Mouse (Mus musculus) heart, embryonic 14.5 days (tissue): Measurements from ENCODE around the gene Uap1. TPM values are rescaled to one million over a fixed set of nuclear protein-coding genes. Genes with fewer than 3 reads are reported as not detected.
A peak's percentile ranks its signal among the peaks of the same experiment; 100 is the strongest.

Experiments
- ATAC-seq: fragments of 200-750 bp; cut with Nextera tagmentation; 2 replicates; pipeline ENCODE4 v1.8.0; 2017; ENCODE audit warnings: low read depth, moderate TSS enrichment; ENCODE audit not compliant: insufficient number of reproducible peaks, insufficient read depth, low FRiP score
- H3K27ac ChIP-seq, 2 experiments: fragments of 200-500 bp in 1 of 2; fragments of 300-500 bp in 1 of 2; sonication (generic) in 1 of 2; replicated peaks in 1 of 2; 2 replicates each; pipeline ENCODE4 v1.5.1; 2012 to 2014; ENCODE audit warnings: low read depth in 2 of 2, low read length in 2 of 2, control low read depth in 1 of 2, mild to moderate bottlenecking in 1 of 2, mixed read lengths in 1 of 2; ENCODE audit not compliant: control insufficient read depth in 1 of 2, insufficient read depth in 1 of 2
- H3K27me3 ChIP-seq: fragments of 300-500 bp; sonication (generic); 2 replicates; pipeline ENCODE4 v1.6.1; 2014; ENCODE audit warnings: mild to moderate bottlenecking, low read length, control low read depth; ENCODE audit not compliant: control insufficient read depth, insufficient read depth
- H3K36me3 ChIP-seq: fragments of 300-500 bp; sonication (generic); 2 replicates; pipeline ENCODE4 v1.6.1; 2014; ENCODE audit warnings: mild to moderate bottlenecking, control low read depth, low read length, mixed read lengths; ENCODE audit not compliant: control insufficient read depth, insufficient read depth
- H3K4me1 ChIP-seq, 2 experiments: fragments of 200-500 bp in 1 of 2; fragments of 300-500 bp in 1 of 2; sonication (generic) in 1 of 2; 2 replicates each; pipeline ENCODE4 v1.6.1; 2012 to 2014; ENCODE audit warnings: low read length in 2 of 2, control low read depth in 1 of 2, mixed read lengths in 1 of 2; ENCODE audit not compliant: control insufficient read depth in 2 of 2, insufficient read depth in 2 of 2
- H3K4me2 ChIP-seq: fragments of 300-500 bp; sonication (generic); 2 replicates; pipeline ENCODE4 v1.6.1; 2014; ENCODE audit warnings: mild to moderate bottlenecking, low read length
- H3K4me3 ChIP-seq, 2 experiments: fragments of 200-500 bp in 1 of 2; fragments of 300-500 bp in 1 of 2; sonication (generic) in 1 of 2; 2 replicates each; pipeline ENCODE4 v1.5.1; 2012 to 2014; ENCODE audit warnings: low read length in 2 of 2, mild to moderate bottlenecking in 2 of 2, control low read depth in 1 of 2, low read depth in 1 of 2, moderate library complexity in 1 of 2; ENCODE audit not compliant: control insufficient read depth in 1 of 2, insufficient read depth in 1 of 2
- H3K9ac ChIP-seq: fragments of 300-500 bp; sonication (generic); 2 replicates; pipeline ENCODE4 v1.6.1; 2014; ENCODE audit warnings: mild to moderate bottlenecking, low read length
- H3K9me3 ChIP-seq: fragments of 300-500 bp; sonication (generic); 2 replicates; pipeline ENCODE4 v1.6.1; 2016; ENCODE audit warnings: low read length, control low read depth; ENCODE audit not compliant: control insufficient read depth
- WGBS: fragments of 180-500 bp; shearing (Covaris S2); extraction: QIAGEN DNeasy Blood & Tissue Kit; methylation state at CpG from one replicate; pipeline ENCODE4 v1.1.7; 2014; 5-methylcytosine and 5-hydroxymethylcytosine counted together
- polyA plus RNA-seq: library from polyadenylated mRNA; unstranded; fragments of >200 nt; fragmentation: Nextera tagmentation; extraction: Ambion mirVana; gene quantifications from 2 replicates; pipeline ENCODE4 v1.2.1, GENCODE M21; 2014

The Uap1 gene
- polyA plus RNA-seq, 1 experiment from 2014 or later, result 45.6 TPM

DNA sequence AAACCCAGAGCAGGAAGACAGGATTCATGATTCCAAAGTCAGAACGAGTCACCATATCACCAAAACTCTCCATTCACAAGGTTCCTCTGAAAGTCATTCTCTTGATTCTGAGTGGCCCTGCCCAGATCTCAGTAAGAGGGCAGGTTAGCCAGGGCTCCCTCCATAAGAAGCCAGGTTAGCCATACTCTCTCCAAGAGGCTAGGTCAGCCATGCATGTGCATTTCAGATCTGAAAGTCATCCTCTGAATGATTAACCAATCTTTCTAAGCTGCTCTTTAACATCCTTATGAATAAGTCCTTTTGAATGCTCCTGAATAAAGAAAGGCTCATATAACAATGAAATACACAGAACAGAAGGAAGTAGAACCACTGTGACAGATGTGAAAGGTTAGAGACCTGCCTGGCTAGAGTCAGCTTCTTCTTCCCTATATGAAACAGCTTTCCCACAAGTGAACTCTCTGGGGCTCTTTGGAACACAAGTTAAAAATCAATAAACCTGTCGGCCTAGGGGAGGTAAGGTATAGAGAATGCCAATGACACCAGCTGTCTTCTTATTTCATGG lies 10.6 kb downstream of the Uap1 start:
- Histone ChIP-seq H3K27ac (no peak overlapping the region), H3K4me3 (no peak overlapping the region), H3K9ac (no peak overlapping the region), H3K27me3 (no peaks in the 10 kb centered on the region), H3K36me3 (peaks cover 52% of the 10 kb centered on the region), H3K4me2 (no peak overlapping the region), H3K9me3 (no peaks in the 10 kb centered on the region), H3K4me1 (peaks cover 7 to 21% of the 10 kb centered on the region in 2 experiments)
- WGBS, result 76% methylated on average over 2 of the region's 2 CpGs
- no peak for ATAC-seq

DNA sequence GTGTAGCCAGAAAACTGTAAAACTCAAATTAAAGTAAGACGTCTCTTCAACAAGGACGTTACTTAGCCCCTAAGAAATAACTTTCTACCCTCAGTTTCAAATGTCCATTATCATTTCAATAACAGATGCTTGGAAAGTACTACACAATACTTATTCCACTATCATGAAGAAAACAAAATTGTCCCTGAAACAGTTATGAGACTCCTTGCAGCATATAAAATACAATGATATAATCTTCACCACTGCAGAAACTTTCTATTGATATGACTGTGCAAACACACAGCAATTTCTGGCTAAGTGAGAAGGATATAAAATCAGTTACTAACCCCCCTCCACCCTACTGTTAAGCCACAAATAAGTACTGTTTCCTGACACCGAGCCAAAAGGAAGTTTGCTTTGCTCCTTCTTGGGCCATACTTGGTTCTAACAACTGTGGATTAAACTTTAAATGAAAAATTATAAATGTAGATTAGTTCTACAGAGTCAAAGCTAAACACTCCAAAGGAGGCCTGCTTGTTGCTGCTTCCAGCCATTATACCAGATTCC lies 11.3 kb downstream of the Uap1 start:
- Histone ChIP-seq H3K36me3 (peaks cover 58% of the 10 kb centered on the region), H3K27me3 (no peaks in the 10 kb centered on the region), H3K4me2 (no peak overlapping the region), H3K27ac (no peak overlapping the region), H3K4me1 (peaks cover 7 to 18% of the 10 kb centered on the region in 2 experiments), H3K4me3 (no peak overlapping the region), H3K9ac (no peak overlapping the region), H3K9me3 (no peaks in the 10 kb centered on the region)
- WGBS, result 75% methylated on average over 3 of the region's 3 CpGs
- no peak for ATAC-seq

DNA sequence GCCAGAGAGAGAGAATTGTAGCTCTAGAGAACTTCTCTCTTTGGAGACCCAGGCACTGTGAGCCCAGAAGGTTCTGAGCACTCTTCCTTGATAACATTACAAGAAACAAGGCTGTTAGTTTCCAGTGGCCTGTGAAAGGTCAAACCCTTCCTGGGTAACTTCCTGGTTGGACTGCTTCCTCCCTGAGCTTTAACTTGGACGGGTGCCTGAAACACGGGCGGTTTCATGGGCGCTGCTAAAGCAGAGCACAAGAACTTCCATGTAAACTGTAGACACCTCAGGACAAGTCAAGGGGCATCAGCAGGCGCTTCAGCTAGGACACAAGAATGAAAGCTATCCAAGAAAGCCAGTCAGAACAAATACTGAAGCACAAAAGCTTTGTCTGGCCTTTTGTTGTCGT lies 12.9 kb downstream of the Uap1 start:
- no peaks in the 10 kb centered on the region for H3K9me3 ChIP-seq
- no peak overlapping the region for H3K4me2 ChIP-seq
- no peak overlapping the region for H3K9ac ChIP-seq
- H3K4me1 ChIP-seq, result peaks cover 7 to 8% of the 10 kb centered on the region in 2 experiments; a peak in 3 of 4 replicates
- no peak for ATAC-seq
- WGBS, result 54% methylated on average over 6 of the region's 6 CpGs
- peaks cover 70% of the 10 kb centered on the region for H3K36me3 ChIP-seq
- H3K27me3 ChIP-seq, result no peaks in the 10 kb centered on the region
- H3K27ac ChIP-seq, result peak overlapping the region; percentile 15 to 28
- no peak overlapping the region for H3K4me3 ChIP-seq

DNA sequence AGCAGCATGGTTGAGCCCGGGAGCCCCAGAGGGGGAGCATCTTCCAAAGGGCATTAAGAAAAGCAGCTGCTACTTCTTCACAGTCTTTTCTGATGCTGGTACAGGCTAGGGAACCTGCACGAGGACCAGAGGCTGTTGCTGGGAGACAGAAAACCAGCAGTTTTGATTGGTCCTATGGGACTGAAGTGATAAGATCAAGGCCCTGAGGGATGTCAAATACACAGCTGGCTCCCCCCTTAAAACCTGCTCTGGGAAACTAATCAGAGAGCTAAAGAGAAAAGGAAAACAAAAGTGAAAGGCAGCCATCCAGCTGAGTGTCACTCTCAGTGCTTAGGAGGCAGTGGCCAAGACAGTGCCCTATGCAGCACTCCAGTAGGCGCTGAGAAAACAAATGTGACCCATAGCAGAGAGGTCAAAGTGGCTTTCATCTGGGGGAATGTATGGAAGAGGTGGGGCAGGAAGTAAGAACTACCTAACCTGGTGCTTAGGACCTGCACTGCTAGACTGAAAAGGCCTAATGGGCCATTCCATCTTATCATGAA lies 14.3 kb downstream of the Uap1 start:
- Histone ChIP-seq H3K9me3 (no peaks in the 10 kb centered on the region), H3K4me3 (no peak overlapping the region), H3K4me1 (peaks cover 5 to 8% of the 10 kb centered on the region in 2 experiments; a peak in 3 of 4 replicates), H3K36me3 (peaks cover 65% of the 10 kb centered on the region), H3K27me3 (no peaks in the 10 kb centered on the region), H3K9ac (no peak overlapping the region), H3K4me2 (no peak overlapping the region), H3K27ac (no peak overlapping the region)
- WGBS, result 78% methylated on average over 3 of the region's 3 CpGs
- no peak for ATAC-seq

DNA sequence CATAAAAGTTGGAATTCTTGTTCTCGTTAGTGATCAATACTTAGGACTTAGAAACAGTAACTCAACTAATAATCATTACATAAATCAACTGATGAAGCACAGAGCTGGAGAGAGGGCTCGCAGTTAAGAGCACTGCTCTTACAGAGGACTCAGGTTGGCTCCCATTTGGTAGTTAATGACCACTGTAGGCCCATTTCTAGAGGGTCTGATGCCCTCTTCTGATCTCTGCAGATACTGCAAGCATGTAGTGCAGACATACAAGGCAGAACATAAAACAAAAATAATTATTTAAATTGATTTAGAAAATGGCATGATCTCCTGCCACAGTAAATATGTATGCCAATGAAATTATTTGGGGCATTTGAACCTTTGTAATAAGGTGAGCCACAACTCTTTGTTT lies 15.1 kb downstream of the Uap1 start:
- no peak overlapping the region for H3K9ac ChIP-seq
- no peaks in the 10 kb centered on the region for H3K27me3 ChIP-seq
- WGBS, result 84% methylated on average over 2 of the region's 2 CpGs
- no peak overlapping the region for H3K4me3 ChIP-seq
- H3K4me2 ChIP-seq, result no peak overlapping the region
- no peaks in the 10 kb centered on the region for H3K9me3 ChIP-seq
- H3K36me3 ChIP-seq, result peaks cover 63% of the 10 kb centered on the region
- ATAC-seq, result no peak
- H3K27ac ChIP-seq, result no peak overlapping the region
- peaks cover 5 to 8% of the 10 kb centered on the region in 2 experiments; a peak in 3 of 4 replicates for H3K4me1 ChIP-seq

DNA sequence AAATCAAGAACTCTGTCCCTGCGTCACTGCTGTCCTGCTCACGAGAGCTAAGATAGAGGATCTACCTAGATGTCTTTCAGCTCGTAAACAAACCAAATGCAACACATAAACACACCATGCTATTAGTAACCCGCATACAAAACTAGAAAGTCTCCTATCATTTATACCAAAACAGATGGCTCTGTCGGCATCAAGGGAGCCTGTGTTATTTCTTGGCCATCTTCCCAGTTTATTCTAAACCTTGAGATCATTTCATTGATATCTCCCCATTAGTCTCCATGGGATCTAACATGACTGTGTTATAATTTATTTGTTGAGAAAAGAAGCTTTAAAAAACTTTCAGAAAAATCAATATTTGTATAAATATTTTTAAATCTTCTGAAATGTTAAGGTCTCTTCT lies 19.0 kb downstream of the Uap1 start:
- WGBS, result 95% methylated on average over 5 of the region's 5 CpGs
- Histone ChIP-seq H3K4me2 (no peak overlapping the region), H3K4me1 (no peaks in the 10 kb centered on the region), H3K27ac (no peak overlapping the region), H3K4me3 (no peak overlapping the region), H3K27me3 (no peaks in the 10 kb centered on the region), H3K36me3 (peaks cover 61% of the 10 kb centered on the region), H3K9me3 (no peaks in the 10 kb centered on the region), H3K9ac (no peak overlapping the region)
- no peak for ATAC-seq

DNA sequence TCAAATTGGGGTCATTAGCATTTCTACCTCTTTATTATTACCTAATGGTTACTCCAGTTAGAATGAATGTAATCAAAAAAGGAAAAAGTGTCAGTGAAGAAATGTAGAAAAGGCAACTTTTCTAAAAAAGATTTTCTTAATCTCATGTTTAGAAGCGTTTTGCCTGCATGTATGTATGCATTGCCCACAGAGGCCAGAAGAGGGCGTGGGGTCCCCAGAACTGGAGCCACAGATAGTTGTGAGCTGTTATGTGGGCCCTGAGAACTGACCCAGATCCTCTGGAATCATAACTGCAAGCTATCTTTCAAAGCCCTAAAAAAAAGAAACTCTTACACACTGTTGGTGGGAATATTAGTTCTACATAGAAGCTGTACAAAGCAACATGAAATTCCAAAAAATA lies 19.5 kb downstream of the Uap1 start:
- Histone ChIP-seq H3K27ac (no peak overlapping the region), H3K9me3 (no peaks in the 10 kb centered on the region), H3K27me3 (no peaks in the 10 kb centered on the region), H3K4me3 (no peak overlapping the region), H3K4me2 (no peak overlapping the region), H3K4me1 (no peaks in the 10 kb centered on the region), H3K9ac (no peak overlapping the region), H3K36me3 (peaks cover 57% of the 10 kb centered on the region)
- ATAC-seq, result no peak
- 61% methylated on average over 2 of the region's 2 CpGs for WGBS

DNA sequence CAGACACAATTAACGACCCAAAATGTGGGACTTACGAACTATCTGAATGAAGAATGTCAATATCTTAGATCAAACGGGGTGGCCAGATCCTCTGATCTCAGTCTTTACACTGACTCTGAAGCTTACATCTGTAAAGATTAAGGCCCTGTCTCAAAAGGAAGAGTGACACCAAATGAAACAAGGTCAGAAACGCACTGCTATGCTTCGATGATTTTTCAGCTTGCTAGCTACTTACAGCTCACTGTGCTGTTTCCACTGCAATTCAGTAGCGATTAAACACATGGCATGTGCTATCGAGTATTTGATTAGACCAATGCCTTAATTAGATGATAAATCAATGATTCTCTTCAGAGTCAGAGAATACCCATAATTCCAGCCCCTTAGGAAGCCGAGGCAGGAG lies 20.8 kb downstream of the Uap1 start:
- H3K27ac ChIP-seq, result no peak overlapping the region
- no peaks in the 10 kb centered on the region for H3K4me1 ChIP-seq
- H3K4me3 ChIP-seq, result no peak overlapping the region
- no peaks in the 10 kb centered on the region for H3K9me3 ChIP-seq
- H3K27me3 ChIP-seq, result no peaks in the 10 kb centered on the region
- H3K9ac ChIP-seq, result no peak overlapping the region
- no peak for ATAC-seq
- H3K36me3 ChIP-seq, result peaks cover 59% of the 10 kb centered on the region
- no peak overlapping the region for H3K4me2 ChIP-seq
- WGBS, result 88% methylated on average over 8 of the region's 8 CpGs
